Mouse (Mus musculus) heart, adult 10 weeks (tissue): Measurements from ENCODE around the gene Exosc7. TPM values are rescaled to one million over a fixed set of nuclear protein-coding genes. Genes with fewer than 3 reads are reported as not detected.

ENCODE experiments used
- polyA plus RNA-seq: library from polyadenylated mRNA; stranded (reverse); fragments of 350-450 nt; fragmentation: Illumina TruSeq; extraction: RNeasy Lipid Tissue Mini Kit (QIAGEN cat#74804); gene quantifications from one replicate; pipeline ENCODE4 v1.2.3, GENCODE M21; 2014; ENCODE audit warnings: low read depth, low replicate concordance

Exosc7 gene
- polyA plus RNA-seq = 33.1 TPM

DNA sequence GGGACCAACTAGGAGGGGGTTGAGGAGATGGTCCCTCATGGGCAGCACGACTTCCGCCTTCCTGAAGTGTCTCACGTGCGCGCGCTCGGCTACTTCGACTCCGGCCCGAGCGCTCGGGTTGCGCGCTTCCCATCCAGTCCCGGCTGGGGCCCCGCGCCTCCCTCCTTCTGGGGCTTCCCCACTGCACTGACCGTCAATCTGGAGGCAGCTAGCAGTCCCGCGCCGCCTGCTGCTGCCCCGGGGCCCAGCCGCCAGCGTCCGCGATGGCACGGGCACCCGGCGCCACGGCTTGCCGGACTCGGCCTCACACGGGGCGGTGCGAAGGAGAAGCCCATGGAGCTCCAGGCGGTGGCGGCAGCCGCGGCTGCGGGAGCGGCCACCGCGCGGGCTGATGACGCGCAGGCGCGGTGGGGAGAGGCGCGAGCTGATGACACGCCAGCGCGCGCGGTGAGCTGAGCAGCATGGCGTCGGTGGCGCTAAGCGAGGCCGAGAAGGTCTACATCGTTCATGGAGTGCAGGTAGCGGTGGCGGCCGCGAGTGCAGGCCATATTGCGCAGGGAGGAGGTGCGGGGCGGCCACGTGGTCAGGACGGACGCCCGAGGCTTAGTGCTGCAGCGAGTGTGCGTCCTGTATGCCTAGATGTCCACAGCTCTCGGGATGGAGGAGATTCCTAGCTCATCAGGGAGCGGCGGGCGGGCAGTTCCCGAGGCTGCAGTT, at the start of gene Exosc7, which contains the start of gene Zdhhc3:
TSS of gene Exosc7 (plus strand) at position 411 of the 717 bp plus-strand sequence.
TSS of gene Zdhhc3 (minus strand) at position 401 of the 717 bp plus-strand sequence.

DNA sequence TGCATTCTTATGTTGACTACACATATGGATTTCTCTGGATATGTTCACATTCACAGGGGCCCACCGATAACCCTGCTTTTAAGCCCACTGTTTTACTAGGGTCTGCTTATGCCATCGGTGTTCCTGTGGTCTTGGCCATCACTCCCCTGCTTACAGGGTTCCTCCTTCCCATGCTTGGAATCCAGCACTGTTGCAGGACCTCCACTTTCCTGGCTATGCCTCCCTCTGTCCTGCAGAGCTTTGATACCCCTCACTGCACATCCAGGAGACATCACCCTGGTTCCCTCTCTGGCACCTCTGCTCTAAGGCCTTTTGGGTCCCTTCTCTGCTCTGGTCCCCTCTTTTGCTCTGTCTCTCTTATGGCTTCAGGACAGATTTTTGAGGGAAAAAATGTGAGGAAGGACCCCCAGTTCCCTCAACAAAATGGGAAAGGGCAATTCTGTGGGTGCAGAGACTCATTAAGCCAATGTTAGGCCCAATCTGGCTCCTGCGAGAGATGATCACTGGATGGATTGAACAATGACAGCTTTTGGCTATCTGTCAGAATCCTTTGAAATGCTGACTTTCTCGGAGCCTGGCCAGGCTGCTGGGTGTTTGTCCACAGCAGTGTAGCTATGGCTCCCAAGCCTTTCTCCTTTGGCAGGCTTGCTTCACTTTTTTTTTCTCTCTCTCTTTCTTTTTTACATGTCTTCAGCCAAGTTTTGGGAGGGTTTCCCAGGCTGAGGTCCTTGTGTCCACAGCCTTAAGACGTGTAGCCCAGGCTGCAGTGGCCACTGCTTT, 37.4 kb downstream of the Exosc7 start, which contains the start of gene Clec3b:
TSS of gene Clec3b (plus strand) at position 706 of the 780 bp plus-strand sequence.

Other genes starting within 250 kb of the Exosc7 start
- 72.8 TPM for gene Zfp445, start 247.2 kb upstream of the Exosc7 start, polyA plus RNA-seq
- 6.9 TPM for gene Zkscan7, start 227.5 kb upstream of the Exosc7 start, polyA plus RNA-seq
- gene Zfp105, start 190.1 kb upstream of the Exosc7 start, polyA plus RNA-seq = 2.0 TPM
- gene 1110059G10Rik, start 162.2 kb upstream of the Exosc7 start, polyA plus RNA-seq = 17.4 TPM
- 0.55 TPM for gene Kif15, start 162.2 kb upstream of the Exosc7 start, polyA plus RNA-seq
- 20.1 TPM for gene Tmem42, start 91.9 kb upstream of the Exosc7 start, polyA plus RNA-seq
- gene Tgm4, start 78.5 kb upstream of the Exosc7 start, polyA plus RNA-seq = not detected
- gene Zdhhc3, start within 50 bp of the Exosc7 start, polyA plus RNA-seq = 32.8 TPM
- gene Clec3b, start 37.7 kb downstream of the Exosc7 start, polyA plus RNA-seq = 96.5 TPM
- gene Cdcp1, start 102.8 kb downstream of the Exosc7 start, polyA plus RNA-seq = 0.58 TPM
- gene Tmem158, start 147.5 kb downstream of the Exosc7 start, polyA plus RNA-seq = 1.8 TPM